Mouse (Mus musculus) adrenal gland, postnatal 10 days (tissue): ENCODE results near the gene Exoc2. TPM values are rescaled to one million over a fixed set of nuclear protein-coding genes. Genes with fewer than 3 reads are reported as not detected.

Experiments
- DNase-seq: peaks from one replicate; pipeline ENCODE4 v3.0.0; 2021; ENCODE audit warnings: mixed read lengths
- long read RNA-seq, 2 experiments: library from polyadenylated mRNA; stranded (forward); transcript quantifications; one replicate each; pipeline ENCODE4 v2.0.0; 2021
- total RNA-seq, 2 experiments: library from RNA; stranded (reverse); gene quantifications; 2 replicates each; pipeline ENCODE4 v1.2.3; 2021

Exoc2 gene
- 10 to 100 TPM; 22.3 to 28.2 TPM for total RNA-seq
- long read RNA-seq, experiment 1, full-length matches to known transcripts: 6 of 10 reads
- long read RNA-seq, experiment 1, partial matches to known transcripts: 0 of 10 reads
- long read RNA-seq, experiment 1, other reads (novel, unspliced or antisense): 4 of 10 reads
- long read RNA-seq, experiment 2, full-length matches to known transcripts: 5 of 7 reads
- long read RNA-seq, experiment 2, partial matches to known transcripts: 1 of 7 reads
- long read RNA-seq, experiment 2, other reads (novel, unspliced or antisense): 1 of 7 reads

DNA sequence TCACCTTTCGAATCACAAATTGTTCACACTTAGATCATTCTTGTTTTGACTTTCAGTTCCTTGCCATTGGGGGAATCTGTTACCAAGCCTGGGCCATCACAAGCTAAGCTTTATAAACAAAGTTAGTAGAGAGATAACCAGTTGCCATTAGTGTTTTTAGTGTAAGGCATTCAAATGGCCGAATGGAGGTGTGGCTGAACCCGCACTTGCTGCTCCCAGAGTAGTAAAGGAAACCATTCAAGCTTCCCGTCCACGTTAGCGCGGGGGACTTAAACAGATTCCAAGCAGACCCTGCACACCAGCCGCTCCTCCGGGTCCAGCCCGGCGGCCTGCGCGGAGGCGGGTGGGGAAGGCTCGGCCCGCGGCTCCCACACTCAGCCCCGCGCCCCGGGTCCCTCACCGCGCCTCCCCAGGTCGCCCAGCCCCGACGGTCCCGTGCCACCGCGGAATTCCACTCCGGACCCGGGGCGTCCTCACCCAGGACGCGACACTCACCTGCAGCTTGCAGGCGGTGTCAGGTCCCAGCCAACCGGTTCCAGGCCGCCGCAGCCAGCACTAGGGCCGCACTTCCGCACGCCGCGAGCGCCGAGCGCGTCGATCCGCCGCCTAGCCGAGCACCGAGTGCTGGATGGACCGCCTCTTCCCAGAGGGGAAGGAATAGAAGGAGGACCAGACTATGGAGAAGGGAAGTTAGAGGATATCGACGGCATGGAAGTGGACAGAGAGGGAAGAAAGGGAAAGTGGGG, at the start of gene Exoc2, which contains the start of gene Gm5447:
Gene Exoc2, minus strand, starts transcription at position 593 of the 746 bp plus-strand sequence.
Gene Gm5447, plus strand, starts transcription at position 704 of the 746 bp plus-strand sequence.
- DNase-seq: peak; percentile 92

GRCm38 (mm10) chr13:31023664-31024063, 49.8 kb upstream of the Exoc2 start:
- no peak for DNase-seq

- DNase-seq: no peak
These were observed 48.0 kb upstream of the Exoc2 start for GRCm38 (mm10) chr13:31021927-31022326.

- DNase-seq: no peak
These were observed 47.6 kb upstream of the Exoc2 start for GRCm38 (mm10) chr13:31021514-31021913.

DNA sequence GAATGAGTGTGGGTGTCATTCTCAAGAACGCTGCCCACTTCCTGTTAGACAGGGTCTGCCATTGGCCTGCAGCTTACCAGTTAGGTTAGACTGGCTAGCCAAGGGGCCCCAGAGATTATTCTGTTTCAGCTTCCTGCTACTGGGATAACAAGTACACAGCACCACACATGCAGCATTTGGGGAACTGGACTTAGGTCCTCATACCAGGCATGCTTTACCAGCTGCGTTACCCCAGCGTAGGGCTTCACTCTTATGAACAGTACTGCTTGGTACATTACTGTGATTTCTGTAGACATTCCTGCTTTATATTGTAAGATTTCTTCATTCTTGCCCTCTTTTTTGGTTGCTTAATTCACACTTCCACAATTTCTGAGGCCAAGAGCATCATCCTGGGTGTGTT, 43.7 kb upstream of the Exoc2 start:
- DNase-seq: no peak

- no peak for DNase-seq
These were observed 31.1 kb upstream of the Exoc2 start for GRCm38 (mm10) chr13:31004995-31005394.

- no peak for DNase-seq
These were observed 30.6 kb upstream of the Exoc2 start for GRCm38 (mm10) chr13:31004458-31004857.

GRCm38 (mm10) chr13:30999799-31000198, 25.9 kb upstream of the Exoc2 start:
- no peak for DNase-seq

DNA sequence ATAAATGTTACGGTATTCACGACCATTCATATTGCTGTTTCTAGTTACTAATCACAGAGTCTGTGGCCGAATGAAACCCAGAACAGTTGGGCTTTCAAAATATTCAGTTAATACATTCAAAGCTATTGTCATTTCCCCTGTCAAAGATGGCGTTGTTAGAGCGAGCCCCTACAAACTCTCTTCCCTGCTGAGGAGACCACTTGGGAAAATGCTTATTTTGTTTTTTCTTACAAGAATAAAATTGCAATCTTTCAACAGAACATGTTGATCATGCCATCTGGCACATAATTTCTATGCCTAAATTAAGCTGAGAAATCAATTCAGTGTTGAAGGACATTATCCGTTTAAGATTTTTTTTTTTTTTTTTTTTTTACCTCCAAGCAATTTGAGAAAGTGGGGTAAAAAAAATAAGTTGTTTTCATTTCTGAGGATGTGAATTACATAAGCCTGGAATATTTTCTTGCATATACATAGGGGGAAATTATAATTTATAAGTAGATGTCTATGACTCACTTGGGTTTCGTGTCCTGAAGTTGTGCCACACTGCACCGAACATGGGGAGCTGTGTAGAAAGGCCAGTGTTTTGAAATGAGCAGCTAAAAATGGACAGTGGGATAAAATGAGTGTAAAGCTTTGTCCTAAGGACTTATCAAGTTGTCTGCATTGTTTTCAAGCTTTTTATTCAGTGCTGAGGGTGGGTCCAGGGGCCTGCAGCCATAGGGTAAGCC, 23.8 kb upstream of the Exoc2 start:
- DNase-seq: no peak

DNA sequence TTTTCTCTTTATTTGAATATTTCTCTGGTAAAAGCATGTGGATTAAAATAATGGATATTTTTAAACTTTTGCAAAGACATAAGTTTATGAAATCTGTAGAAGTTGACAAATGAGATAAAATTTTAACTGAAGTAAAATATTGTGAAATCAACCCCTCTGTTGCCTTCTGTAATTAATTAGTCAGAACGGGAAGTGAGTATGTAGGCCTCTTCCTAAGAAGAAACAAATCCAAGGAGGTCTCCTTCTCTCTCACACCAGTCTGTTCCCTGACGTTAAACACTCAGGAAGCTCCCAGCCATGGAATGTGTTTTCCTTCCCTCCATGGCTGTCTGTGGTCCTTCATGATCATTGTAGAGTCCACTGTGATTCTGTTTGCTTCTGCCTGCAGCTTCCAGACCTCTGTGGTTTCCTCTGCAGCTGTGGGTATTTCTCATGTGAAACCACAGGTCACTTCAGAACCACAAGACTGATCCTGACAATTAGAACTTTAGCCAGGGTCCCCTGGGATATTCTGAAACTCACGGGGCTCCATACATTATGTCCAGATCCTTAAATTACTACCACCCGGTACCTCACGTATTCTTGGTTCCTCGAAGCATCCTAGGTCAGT, 20.5 kb upstream of the Exoc2 start:
- DNase-seq: no peak

DNA sequence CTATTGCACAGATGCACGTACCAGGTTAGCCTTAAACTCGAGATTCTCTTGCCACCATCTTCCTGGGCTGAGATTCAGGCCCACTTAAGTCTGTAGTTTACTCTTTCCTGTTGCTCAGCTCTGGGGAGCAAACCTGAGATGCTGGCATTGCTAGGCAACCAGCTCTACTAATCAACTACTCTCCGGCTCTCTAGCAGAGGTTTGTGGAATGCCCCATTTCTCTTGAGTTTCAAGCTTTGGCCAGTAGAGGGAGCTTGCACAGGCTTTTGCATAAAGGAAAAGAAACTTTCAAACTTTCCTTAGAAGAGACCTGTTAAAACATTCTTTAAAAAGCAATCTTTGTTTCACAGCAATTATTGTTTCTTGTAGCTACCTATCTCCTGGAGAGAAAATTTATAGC, 19.9 kb upstream of the Exoc2 start:
- DNase-seq: peak; percentile 64

GRCm38 (mm10) chr13:30990233-30990632, 16.3 kb upstream of the Exoc2 start:
- DNase-seq: no peak

DNA sequence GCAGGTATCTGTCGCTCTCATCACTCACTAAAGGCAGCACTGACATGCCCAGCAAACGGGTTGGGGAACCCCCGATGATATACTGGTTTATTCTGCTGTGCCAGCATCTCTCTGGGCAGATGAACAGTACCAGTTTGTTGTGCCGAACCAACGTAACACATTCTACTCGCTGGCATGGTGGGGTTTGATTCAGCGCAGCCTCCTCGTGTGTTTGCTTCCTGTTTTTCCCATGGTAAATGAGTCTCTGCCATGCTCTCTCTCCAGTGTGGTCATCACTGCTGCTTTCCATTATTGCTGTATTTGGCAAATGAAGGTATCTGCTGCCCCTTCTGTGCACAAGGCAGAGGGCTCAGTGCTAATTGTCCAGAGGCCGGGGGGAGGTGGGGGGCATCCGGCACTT, 15.8 kb upstream of the Exoc2 start:
- no peak for DNase-seq

DNA sequence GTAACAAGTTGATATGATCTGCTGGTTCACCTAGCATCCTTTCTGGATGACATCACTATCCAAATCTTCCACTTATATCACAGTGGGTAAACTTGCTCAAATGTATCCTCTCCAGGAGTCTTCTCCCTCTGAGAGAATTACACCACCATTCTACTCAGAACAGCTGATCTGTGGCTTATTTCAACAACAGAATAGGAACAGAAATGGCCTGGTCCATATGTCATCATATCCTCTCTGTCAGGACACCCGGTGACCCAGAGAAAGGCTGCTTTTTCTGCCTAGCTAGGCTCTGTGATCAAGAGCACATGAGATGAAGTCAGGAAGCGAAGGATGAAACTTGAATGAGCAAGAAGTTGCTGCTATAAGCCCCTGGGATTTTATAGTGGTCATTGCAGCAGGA, 13.8 kb upstream of the Exoc2 start:
- no peak for DNase-seq

- no peak for DNase-seq
These were observed 13.1 kb upstream of the Exoc2 start for GRCm38 (mm10) chr13:30986934-30987455.

DNA sequence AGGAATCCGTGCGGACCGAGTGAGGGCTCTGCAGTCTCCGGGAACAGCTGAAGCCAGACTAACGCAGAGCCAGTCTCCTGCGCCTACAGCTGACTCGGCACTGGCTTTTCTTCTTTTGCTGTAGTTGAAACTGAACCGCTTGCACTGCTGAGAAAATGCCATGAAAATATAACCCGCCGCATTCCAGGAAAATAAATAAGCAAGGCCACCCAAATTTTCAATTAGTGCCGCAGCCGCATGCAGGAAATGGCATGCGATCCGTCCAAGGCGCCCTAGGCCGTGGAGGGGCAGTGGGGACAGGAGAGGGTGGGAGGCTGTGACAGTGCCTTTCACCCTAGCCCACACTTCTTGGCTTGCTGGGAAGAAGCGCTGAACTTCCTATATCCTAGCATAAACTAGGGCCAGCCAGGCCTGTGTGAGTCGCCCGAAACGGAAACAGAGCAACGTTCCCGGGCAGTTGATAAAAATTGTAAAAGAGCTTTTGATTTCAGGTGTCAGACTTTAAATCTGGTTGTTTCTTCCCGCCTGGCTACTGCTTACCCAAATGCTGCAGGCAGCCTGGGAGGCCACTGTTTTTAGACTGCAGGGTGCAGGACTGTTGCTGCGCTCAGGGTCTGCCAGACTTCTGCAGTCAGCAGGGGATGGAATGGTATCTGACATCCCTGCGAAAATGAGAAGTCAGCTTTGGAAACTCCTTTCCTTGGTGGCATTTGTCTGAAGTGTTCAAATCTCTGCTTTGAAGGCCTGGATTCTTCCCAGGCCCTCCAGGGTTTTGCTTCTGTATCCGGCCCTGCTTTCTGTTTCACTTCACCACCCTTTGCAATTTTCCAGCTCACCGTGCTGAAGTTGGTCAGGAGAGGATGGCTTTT, 11.9 kb upstream of the Exoc2 start:
- DNase-seq: peak; percentile 58

GRCm38 (mm10) chr13:30985275-30985597, 11.3 kb upstream of the Exoc2 start:
- DNase-seq: no peak

GRCm38 (mm10) chr13:30981666-30982065, 7.8 kb upstream of the Exoc2 start:
- DNase-seq: peak; percentile 66

DNA sequence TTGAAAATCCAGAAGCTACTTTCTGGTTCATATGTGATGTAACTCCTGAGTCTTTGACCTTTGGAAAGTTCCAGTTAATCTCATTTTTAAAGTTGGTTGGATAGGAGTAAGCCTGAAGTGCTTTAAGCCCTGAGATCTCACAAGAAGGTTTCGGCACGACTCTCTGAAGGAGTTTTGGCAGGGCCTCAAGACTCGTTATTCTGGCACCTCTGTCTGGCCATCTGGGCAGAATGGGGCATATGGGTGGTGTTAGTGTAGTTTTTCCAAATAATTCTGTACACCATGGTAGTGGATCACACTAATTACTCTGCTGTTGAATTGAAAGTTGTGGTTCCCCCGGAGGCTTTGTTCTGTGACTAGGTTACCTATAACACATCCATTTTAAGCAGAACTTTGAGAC, 4.3 kb upstream of the Exoc2 start:
- no peak for DNase-seq

GRCm38 (mm10) chr13:30976536-30977084, 2.7 kb upstream of the Exoc2 start:
- DNase-seq: no peak

GRCm38 (mm10) chr13:30974247-30974630, 346 bp upstream of the Exoc2 start:
- DNase-seq: peak; percentile 16
